Mouse (Mus musculus) C2C12 (cell line): ENCODE measurements around the gene Adgrl1.

Experiments used
- CEBPB ChIP-seq: IDR thresholded peaks from one replicate; pipeline ENCODE4 v1.6.1; 2011; ENCODE audit warnings: low read depth, mild to moderate bottlenecking, control low read depth, moderate library complexity
- CTCF ChIP-seq: IDR thresholded peaks from one replicate; pipeline ENCODE4 v1.5.1; 2011; ENCODE audit not compliant: control insufficient read depth, insufficient read depth, insufficient read length
- FOSL1 ChIP-seq: IDR thresholded peaks from one replicate; pipeline ENCODE4 v1.8.0; 2011; ENCODE audit warnings: mild to moderate bottlenecking, low read length; ENCODE audit not compliant: poor library complexity, insufficient read depth, severe bottlenecking
- MAX ChIP-seq: IDR thresholded peaks from one replicate; pipeline ENCODE4 v1.6.1; 2011; ENCODE audit warnings: mild to moderate bottlenecking, control low read depth
- MYOG ChIP-seq: IDR thresholded peaks from one replicate; pipeline ENCODE4 v1.6.1; 2011; ENCODE audit not compliant: control insufficient read depth, insufficient read length; ENCODE audit errors: extremely low read depth
- USF1 ChIP-seq: IDR thresholded peaks from one replicate; pipeline ENCODE4 v1.6.1; 2011; ENCODE audit warnings: low read depth, mild to moderate bottlenecking, control low read depth, moderate library complexity

GRCm38 (mm10) chr8:83876838-83877223 lies 23.1 kb upstream of the Adgrl1 start:
- TF ChIP-seq CTCF = no peak
- TF ChIP-seq MAX = no peak
- no peak for TF ChIP-seq USF1
- TF ChIP-seq MYOG = no peak
- TF ChIP-seq CEBPB = no peak
- no peak for TF ChIP-seq FOSL1
